Mouse (Mus musculus) thymus, adult 18-20 months (tissue): ENCODE measurements at regions not wholly inside any gene's neighbourhood (a gene's known extent, or its start where the extent isn't known, plus 50 kb on each side); places are given as distances from the start of the nearest gene placed in this dataset.

Source experiments
- DNase-seq, 2 experiments: peaks; one replicate each; pipeline ENCODE4 v3.0.0; 2022; ENCODE audit warnings: mixed read lengths in 2 of 2

DNA sequence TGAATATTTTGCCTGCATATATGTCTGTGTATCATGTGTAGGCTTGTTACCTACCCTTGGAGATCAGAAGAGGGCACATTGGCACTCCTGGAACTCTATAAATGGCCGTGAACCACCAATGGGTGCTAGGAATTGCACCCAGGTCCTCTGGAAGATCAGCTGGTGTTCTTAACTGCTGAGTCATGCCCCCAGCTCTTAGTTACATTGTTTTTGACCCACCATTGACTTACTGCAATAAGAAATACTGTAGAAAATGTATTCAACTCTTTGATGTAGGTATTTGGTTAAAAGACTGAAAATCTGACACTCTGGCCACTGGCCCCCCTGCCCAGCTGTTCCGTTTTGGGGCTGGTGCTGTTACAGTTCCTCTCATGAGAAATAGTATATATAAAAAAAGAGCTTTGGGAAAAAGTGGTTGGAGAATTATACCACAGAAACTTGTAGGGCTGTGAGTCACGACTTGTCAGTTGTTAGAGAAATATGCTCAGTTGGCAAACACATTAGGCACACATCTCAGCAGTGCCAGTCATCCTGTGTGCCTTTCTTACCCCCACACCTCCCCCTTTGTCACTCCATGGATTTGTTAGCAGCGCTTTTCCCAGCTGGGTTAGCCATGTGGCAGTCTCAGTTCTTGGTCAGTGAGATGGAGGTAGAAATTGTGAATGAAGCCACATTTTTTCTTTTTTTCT, 58.4 kb upstream of the Arhgap32 start:
- no peak for DNase-seq

GRCm38 (mm10) chr9:32062740-32063139, 53.2 kb upstream of the Arhgap32 start:
- no peak for DNase-seq

GRCm38 (mm10) chr9:32063541-32063940, 52.4 kb upstream of the Arhgap32 start:
- DNase-seq, result no peak

- no peak for DNase-seq
These were observed 51.9 kb upstream of the Arhgap32 start for GRCm38 (mm10) chr9:32064007-32064550.
